Mouse (Mus musculus): ENCODE measurements at regions not wholly inside any gene's neighbourhood (a gene's known extent, or its start where the extent isn't known, plus 50 kb on each side); places are given as distances from the start of the nearest gene placed in this dataset.

DNA sequence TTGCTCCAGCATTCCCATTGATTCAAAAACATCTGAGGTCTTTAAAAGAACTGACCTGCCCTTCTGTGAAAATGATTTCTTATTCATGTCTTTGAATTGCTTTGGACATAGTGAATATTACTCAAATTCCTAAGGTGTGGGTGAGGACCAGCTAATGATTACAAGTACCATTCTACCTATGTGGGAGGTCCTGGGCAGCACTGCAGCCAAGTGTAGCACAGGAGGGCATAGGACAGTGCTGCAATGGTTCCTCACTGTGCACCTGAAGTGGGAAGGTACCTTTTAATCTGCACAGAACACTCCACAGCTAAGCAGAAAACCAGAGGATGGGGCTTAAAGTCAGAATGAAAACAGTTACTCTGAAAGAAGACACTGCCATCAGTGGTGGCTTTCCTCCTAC lies 474.8 kb upstream of the Camk1g start:
- TF ChIP-seq POLR2A (IDR thresholded peaks at IDR 0.05; ENCODE audit: extremely low read depth, insufficient read depth, low read length) = no peak
- no peak for TF ChIP-seq CTCF (IDR thresholded peaks at IDR 0.05; ENCODE audit: extremely low read depth, insufficient read depth, low read length)

All from cortical plate, adult 2 months (tissue).